Comparison of ENCODE assay signal across 9 mouse cellular contexts in the genomic region with DNA sequence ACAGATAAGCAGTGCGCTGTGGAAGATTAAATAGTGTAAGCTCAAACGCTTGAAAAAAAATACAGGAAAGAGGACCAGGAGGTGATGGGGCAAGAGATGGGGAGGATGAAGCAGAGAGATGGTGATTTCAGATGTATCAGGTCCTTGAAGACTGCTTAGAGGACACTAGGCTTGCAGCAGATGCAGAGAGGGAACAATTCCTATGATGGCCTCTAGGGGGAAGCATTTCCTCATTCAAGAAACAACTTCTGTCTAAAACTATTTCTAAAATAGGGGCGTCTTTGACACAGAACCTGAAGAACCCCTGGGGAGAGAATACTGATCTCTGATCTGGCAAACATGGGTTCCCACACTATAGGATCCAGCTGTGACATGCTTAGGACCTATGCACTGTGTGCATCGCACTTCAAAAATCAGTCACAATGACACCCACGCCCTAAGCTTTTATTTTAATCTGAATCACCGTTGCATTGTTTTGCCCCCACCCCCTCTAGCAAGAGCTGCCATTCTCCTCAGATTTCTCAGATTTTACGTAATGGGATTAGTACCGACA. TPM values are rescaled to one million over a fixed set of nuclear protein-coding genes. Genes with fewer than 3 reads are reported as not detected.
DNase-seq lines count a peak whose midpoint lies in the region; ATAC-seq lines count a peak whose summit lies in the region.
"Had no signal": no experiment of that assay in that cellular context is flagged by ENCODE, and none has a peak within 500 bp of the region (broad histone marks: within the 10 kb centered on the region; RNA-seq: fewer than 3 reads in every experiment).

No protein-coding gene starts in this region.

- no peaks in the 10 kb centered on the region for H3K4me1 ChIP-seq in hindbrain, embryonic 14.5 days (replicated peaks; ENCODE audit: control insufficient read depth, insufficient read depth, low read length)
- H3K4me1 ChIP-seq in neural tube, embryonic 12.5 days: peaks cover 11% of the 10 kb centered on the region; the same call in 1 of the 2 replicates

- peak; percentile 40; the same call in 1 of the 2 replicates for ATAC-seq in hindbrain, embryonic 14.5 days (ENCODE audit: low FRiP score)
- ATAC-seq in neural tube, embryonic 12.5 days (ENCODE audit: low FRiP score, low read depth): 0 out of 2 replicates have a peak, but pooled peaks have one; percentile 21

- no peaks in the 10 kb centered on the region for H3K27me3 ChIP-seq in hindbrain, embryonic 14.5 days (ENCODE audit: control insufficient read depth, insufficient read depth, low read length)
- H3K27me3 ChIP-seq in neural tube, embryonic 12.5 days (replicated peaks): no peaks in the 10 kb centered on the region; the same call in none of the 2 replicates

- WGBS in hindbrain, embryonic 14.5 days: 30% methylated on average over 8 of the region's 8 CpGs
- 29% methylated on average over 8 of the region's 8 CpGs for WGBS in neural tube, embryonic 12.5 days

- peak; percentile 79 for DNase-seq in layer of hippocampus, adult 11-12 months (ENCODE audit: low spot score)
- no peak for DNase-seq in layer of hippocampus, postnatal 36 days
- peak; percentile 82 for DNase-seq in NIH3T3 (ENCODE audit: low read depth)
- peak; percentile 90 for DNase-seq in embryo, embryonic 10.5 days (ENCODE audit: low spot score)
- peak; percentile 88 for DNase-seq in hindbrain, embryonic 14.5 days (ENCODE audit: low spot score)
- DNase-seq in left cerebral cortex, postnatal 36 days (ENCODE audit: low spot score in 2 of 2): peak; percentile 23 to 37
- DNase-seq in spleen, adult 12 weeks (ENCODE audit: low spot score): no peak

- H3K9ac ChIP-seq in hindbrain, embryonic 14.5 days: no peak overlapping the region
- H3K9ac ChIP-seq in neural tube, embryonic 12.5 days: no peak overlapping the region

- H3K36me3 ChIP-seq in hindbrain, embryonic 14.5 days (replicated peaks; ENCODE audit: control insufficient read depth, insufficient read depth): no peaks in the 10 kb centered on the region
- H3K36me3 ChIP-seq in neural tube, embryonic 12.5 days: no peaks in the 10 kb centered on the region

- no peak overlapping the region for H3K4me3 ChIP-seq in hindbrain, embryonic 14.5 days (replicated peaks; ENCODE audit: low read length)
- H3K4me3 ChIP-seq in neural tube, embryonic 12.5 days: no peak overlapping the region
- H3K4me3 ChIP-seq: erythroblast, embryonic 14.5 days had no signal

- intact Hi-C loops in left cerebral cortex, postnatal 36 days (cut with DNase I): loop anchor here (2.0 to 5.0 kb wide), 3 partner anchors 50 to 293 kb away; no protein-coding TSS in a partner anchor

- H3K27ac ChIP-seq in hindbrain, embryonic 14.5 days: no peak overlapping the region
- H3K27ac ChIP-seq in neural tube, embryonic 12.5 days: no peak overlapping the region

- no peak overlapping the region for H3K4me2 ChIP-seq in hindbrain, embryonic 14.5 days (replicated peaks)
- no peak overlapping the region for H3K4me2 ChIP-seq in neural tube, embryonic 12.5 days (replicated peaks)

- no peaks in the 10 kb centered on the region for H3K9me3 ChIP-seq in hindbrain, embryonic 14.5 days (ENCODE audit: control insufficient read depth, low read length)
- no peaks in the 10 kb centered on the region for H3K9me3 ChIP-seq in neural tube, embryonic 12.5 days

RNA-seq across cellular contexts. Expression of a gene that starts 10.5 kb away (rescaled TPM):
- total RNA-seq in layer of hippocampus, postnatal 36 days (2021): 100 to 1,000 TPM; 159 to 162 TPM
- 29.7 and 39.8 TPM in 2 replicates for polyA plus RNA-seq in hindbrain, embryonic 14.5 days (2014; fragmentation: Nextera tagmentation; extraction: Ambion mirVana)
- total RNA-seq in left cerebral cortex, postnatal 36 days (2021): 100 to 1,000 TPM; 174 to 218 TPM
- 33.9 and 46.6 TPM in 2 replicates for polyA plus RNA-seq in neural tube, embryonic 12.5 days (2016; fragmentation: Nextera tagmentation; extraction: Ambion mirVana)
- polyA plus RNA-seq: erythroblast, embryonic 14.5 days had no signal

Comparison
In these comparisons a context has a peak if more than half of its experiments do, and no peak if none do; other contexts are left out.
1. DNase-seq: peak in layer of hippocampus, adult 11-12 months (single experiment), NIH3T3 (single experiment), embryo, embryonic 10.5 days (single experiment), hindbrain, embryonic 14.5 days (single experiment) and left cerebral cortex, postnatal 36 days (2 of 2); none in layer of hippocampus, postnatal 36 days (0 of 2) and spleen, adult 12 weeks (single experiment).